Mouse (Mus musculus) T-helper 2 cell (primary cell): ENCODE data around the gene Olfr106-ps.

Experiments
- in situ Hi-C: fragments of 300-600 bp; cut with MboI, MseI; formaldehyde crosslinking; loops from one replicate; pipeline ENCODE4 v1.15.1; 2025; ENCODE audit warnings: high pct_unique_total_duplicates

Gene Olfr106-ps

DNA sequence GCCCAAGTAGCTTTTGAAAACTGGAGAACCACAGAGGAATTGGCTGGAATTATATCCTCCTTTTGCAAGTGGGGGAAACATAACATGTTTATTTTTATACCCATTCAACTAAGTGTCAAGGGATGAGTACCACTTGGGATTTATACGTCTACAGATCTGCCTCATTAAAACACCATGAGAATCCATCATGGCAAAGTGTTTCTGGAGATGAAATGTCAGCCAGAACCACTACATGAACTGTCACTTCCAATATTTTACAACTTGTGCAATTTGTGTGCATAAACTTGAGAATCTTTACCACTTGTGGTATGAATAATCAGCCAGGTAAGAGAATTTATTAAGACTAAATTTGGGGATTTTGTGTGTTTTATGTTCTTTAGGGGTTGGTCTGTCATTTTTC, at the start of gene Olfr106-ps:
Gene Olfr106-ps, plus strand, starts transcription at position 301 of the 400 bp plus-strand sequence.
- in situ Hi-C loops: no loop called here

DNA sequence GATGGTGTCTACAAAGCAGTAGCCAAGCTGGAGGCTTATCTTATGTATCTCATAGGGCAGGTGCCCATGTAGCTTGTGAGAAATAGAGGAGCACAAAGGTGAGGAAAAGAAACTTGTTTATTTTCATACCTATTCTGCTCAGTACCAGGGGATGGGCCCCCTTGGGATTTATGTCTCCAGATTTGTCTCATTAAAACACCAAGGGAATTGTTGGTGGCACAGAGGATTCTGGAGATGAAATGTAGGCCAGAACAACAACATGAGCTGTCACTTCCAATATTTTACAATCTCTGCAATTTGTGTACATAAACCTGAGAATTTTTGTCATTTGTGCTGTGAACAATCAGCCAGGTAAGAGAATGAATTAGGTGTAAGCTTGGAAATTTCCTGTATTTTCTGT, 30.9 kb upstream of the Olfr106-ps start, which contains the start of gene Olfr104-ps:
Gene Olfr104-ps, plus strand, starts transcription at position 301 of the 400 bp plus-strand sequence.
- in situ Hi-C loops: no loop called here

DNA sequence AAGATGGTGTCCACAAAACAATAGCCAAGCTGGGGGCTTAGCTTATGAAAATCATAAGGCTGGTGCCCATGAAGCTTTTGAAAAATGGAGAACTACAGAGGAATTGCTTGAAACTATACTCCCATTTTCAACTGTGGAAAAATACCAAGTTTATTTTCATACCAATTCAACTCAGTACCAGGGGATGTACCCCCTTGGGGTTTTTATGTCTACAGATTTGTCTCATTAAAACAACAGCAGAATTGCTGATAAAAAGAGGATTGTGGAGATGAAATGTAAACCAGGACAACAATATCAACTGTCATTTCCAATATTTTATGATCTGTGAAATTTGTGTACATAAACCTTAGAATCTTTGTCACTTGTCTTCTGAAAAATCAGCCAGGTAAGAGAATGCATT, 11.5 kb upstream of the Olfr106-ps start, which contains the start of gene Olfr105-ps:
Gene Olfr105-ps, plus strand, starts transcription at position 301 of the 400 bp plus-strand sequence.
- in situ Hi-C loops: no loop called here

DNA sequence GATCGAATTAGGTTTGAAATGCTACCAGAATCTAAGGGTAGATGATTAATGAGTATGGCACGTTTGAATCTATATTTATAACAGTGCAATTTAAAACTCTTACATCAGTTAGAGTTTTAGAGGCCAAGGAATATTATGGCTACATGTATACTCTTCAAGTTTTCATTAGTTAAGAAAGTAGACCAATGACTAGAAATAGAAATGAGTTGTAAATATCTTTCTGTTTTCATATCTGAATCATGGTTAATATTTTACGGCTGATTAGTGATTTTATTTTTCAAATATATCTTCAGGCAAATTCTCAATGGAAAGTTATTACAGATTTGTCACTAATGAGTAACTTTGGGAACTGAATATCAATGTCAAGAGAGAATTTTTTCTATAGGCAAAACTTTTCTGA, 8.7 kb downstream of the Olfr106-ps start, which contains the start of gene Olfr107:
Gene Olfr107, plus strand, starts transcription at position 301 of the 400 bp plus-strand sequence.
- in situ Hi-C loops: no loop called here

DNA sequence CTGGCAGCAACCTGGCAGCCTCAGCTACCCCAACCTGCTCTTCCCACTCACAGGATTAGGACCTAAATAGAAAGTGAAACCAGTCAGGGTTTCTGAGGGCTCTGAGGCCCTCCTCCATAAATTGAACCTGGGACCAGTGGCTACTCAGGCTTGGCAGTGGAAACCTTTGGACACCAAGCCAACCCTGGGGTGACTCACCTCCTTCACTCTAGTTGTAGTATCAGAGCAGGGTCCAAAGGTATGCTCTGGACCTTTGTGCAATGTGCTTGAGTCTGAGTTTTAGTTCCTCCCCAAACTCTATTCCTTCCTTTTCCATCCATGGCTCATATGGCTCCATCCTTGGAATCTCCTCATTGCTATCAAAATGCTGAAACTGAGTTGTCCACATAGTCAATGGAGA, 23.2 kb downstream of the Olfr106-ps start:
- in situ Hi-C loops: no loop called here

DNA sequence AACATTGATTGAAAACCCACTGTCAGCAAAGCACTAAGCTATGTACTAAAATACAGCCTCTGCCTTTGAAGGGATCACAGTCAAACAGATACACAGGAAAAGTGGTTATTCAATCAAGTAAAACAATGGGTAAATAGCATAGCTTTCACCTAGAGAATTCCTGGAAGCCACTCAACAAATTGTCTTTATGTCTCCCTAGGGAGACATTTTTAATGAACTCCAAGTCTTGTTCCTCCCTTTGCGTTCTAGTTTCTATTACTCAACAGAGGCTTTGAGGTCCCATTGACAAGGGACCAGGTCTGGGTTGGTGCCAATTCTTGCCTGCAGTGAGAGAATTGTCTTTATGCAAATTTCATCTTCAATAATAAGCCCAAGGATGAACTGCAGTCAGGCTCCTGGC, 55.0 kb downstream of the Olfr106-ps start, which contains the start of gene Olfr108:
Gene Olfr108, plus strand, starts transcription at position 301 of the 400 bp plus-strand sequence.
- in situ Hi-C loops: no loop called here
